Mouse (Mus musculus) MEL (cell line): ENCODE data around the gene Uap1. TPM values are rescaled to one million over a fixed set of nuclear protein-coding genes. Genes with fewer than 3 reads are reported as not detected.

Source experiments
- DNase-seq: peaks from one replicate; pipeline ENCODE4 v3.0.0; 2011; ENCODE audit warnings: low read depth, low spot score
- H3K27ac ChIP-seq: 2 replicates; pipeline ENCODE4 v1.5.1; 2012; ENCODE audit warnings: low read depth, mild to moderate bottlenecking, control low read depth, low read length, moderate library complexity; ENCODE audit not compliant: control insufficient read depth
- H3K27me3 ChIP-seq, 2 experiments: fragments of 150-350 bp in 1 of 2; sonication (generic) in 1 of 2; 2 replicates each; pipeline ENCODE4 v1.6.1; 2012; ENCODE audit warnings: low read length in 2 of 2, mild to moderate bottlenecking in 2 of 2, improper control_type of control experiment in 1 of 2, moderate library complexity in 1 of 2; ENCODE audit not compliant: insufficient read depth in 2 of 2, control insufficient read depth in 1 of 2
- H3K36me3 ChIP-seq, 2 experiments: 2 replicates each; pipeline ENCODE4 v1.6.1; 2012 to 2014; ENCODE audit warnings: low read length in 2 of 2, improper control_type of control experiment in 1 of 2, inconsistent platforms in 1 of 2, mild to moderate bottlenecking in 1 of 2; ENCODE audit not compliant: insufficient read depth in 2 of 2, control insufficient read depth in 1 of 2
- H3K4me1 ChIP-seq, 2 experiments: fragments of 150-350 bp in 1 of 2; sonication (generic) in 1 of 2; 2 replicates each; pipeline ENCODE4 v1.6.1; 2012; ENCODE audit warnings: low read length in 2 of 2, improper control_type of control experiment in 1 of 2, mild to moderate bottlenecking in 1 of 2; ENCODE audit not compliant: insufficient read depth in 2 of 2, control insufficient read depth in 1 of 2
- H3K4me3 ChIP-seq, 2 experiments: fragments of 150-350 bp in 1 of 2; sonication (generic) in 1 of 2; 2 replicates each; pipeline ENCODE4 v1.5.1; 2012; ENCODE audit warnings: low read depth in 2 of 2, low read length in 2 of 2, mild to moderate bottlenecking in 2 of 2, moderate library complexity in 2 of 2, control low read depth in 1 of 2, improper control_type of control experiment in 1 of 2; ENCODE audit not compliant: control insufficient read depth in 1 of 2, insufficient read depth in 1 of 2
- H3K79me2 ChIP-seq: 2 replicates; pipeline ENCODE4 v1.6.1; 2012; ENCODE audit warnings: mild to moderate bottlenecking, low read length, moderate library complexity; ENCODE audit not compliant: control insufficient read depth, poor library complexity, insufficient read depth
- H3K9ac ChIP-seq: 2 replicates; pipeline ENCODE4 v1.6.1; 2012; ENCODE audit warnings: low read depth, mild to moderate bottlenecking, control low read depth, low read length, moderate library complexity; ENCODE audit not compliant: control insufficient read depth, poor library complexity, severe bottlenecking
- H3K9me3 ChIP-seq: fragments of 150-350 bp; sonication (generic); replicated peaks from 2 replicates; pipeline ENCODE4 v1.6.1; 2012; ENCODE audit warnings: mild to moderate bottlenecking, low read length, improper control_type of control experiment, moderate library complexity; ENCODE audit not compliant: insufficient read depth
- CTCF ChIP-seq, 3 experiments: IDR thresholded peaks in 2 of 3; conservative IDR thresholded peaks in 1 of 3; 2 replicates each; pipeline ENCODE4 v1.5.1; 2011 to 2012; ENCODE audit warnings: low read length in 3 of 3, low read depth in 2 of 3, mild to moderate bottlenecking in 2 of 3, improper control_type of control experiment in 1 of 3, inconsistent platforms in 1 of 3, mixed read lengths in 1 of 3, moderate library complexity in 1 of 3; ENCODE audit not compliant: control insufficient read depth in 1 of 3, insufficient read depth in 1 of 3, poor library complexity in 1 of 3, severe bottlenecking in 1 of 3
- EP300 ChIP-seq, 2 experiments: IDR thresholded peaks; 2 replicates each; pipeline ENCODE4 v1.6.1; 2011; ENCODE audit warnings: improper control_type of control experiment in 2 of 2, low read length in 2 of 2, low read depth in 1 of 2, mild to moderate bottlenecking in 1 of 2
- KAT2A ChIP-seq: conservative IDR thresholded peaks from 2 replicates; pipeline ENCODE4 v1.6.1; 2012; ENCODE audit warnings: low read depth, low read length, improper control_type of control experiment, inconsistent platforms
- MAFK ChIP-seq: IDR thresholded peaks from 2 replicates; pipeline ENCODE4 v1.6.1; 2011; ENCODE audit warnings: low read depth, mild to moderate bottlenecking, low read length, improper control_type of control experiment, borderline replicate concordance
- MAX ChIP-seq: IDR thresholded peaks from 2 replicates; pipeline ENCODE4 v1.6.1; 2011; ENCODE audit warnings: low read length, improper control_type of control experiment
- MXI1 ChIP-seq: IDR thresholded peaks from 2 replicates; pipeline ENCODE4 v1.6.1; 2011; ENCODE audit warnings: mild to moderate bottlenecking, low read depth, low read length, improper control_type of control experiment
- MYB ChIP-seq: IDR thresholded peaks from 2 replicates; pipeline ENCODE4 v1.6.1; 2011; ENCODE audit warnings: mild to moderate bottlenecking, low read depth, low read length, improper control_type of control experiment
- NELFE ChIP-seq: IDR thresholded peaks from 2 replicates; pipeline ENCODE4 v1.6.1; 2011; ENCODE audit warnings: low read depth, low read length, improper control_type of control experiment
- POLR2AphosphoS2 ChIP-seq: IDR thresholded peaks from 2 replicates; pipeline ENCODE4 v1.6.1; 2011; ENCODE audit warnings: low read length, improper control_type of control experiment
- POLR2AphosphoS5 ChIP-seq: IDR thresholded peaks from 2 replicates; pipeline ENCODE4 v1.6.1; 2012; ENCODE audit warnings: low read depth, borderline replicate concordance, mild to moderate bottlenecking, inconsistent platforms, low read length, moderate library complexity, mixed read lengths
- RAD21 ChIP-seq: IDR thresholded peaks from 2 replicates; pipeline ENCODE4 v1.6.1; 2011; ENCODE audit warnings: mild to moderate bottlenecking, low read depth, low read length, improper control_type of control experiment
- RCOR1 ChIP-seq: IDR thresholded peaks from 2 replicates; pipeline ENCODE4 v1.6.1; 2012; ENCODE audit warnings: low read depth, mild to moderate bottlenecking, inconsistent platforms, low read length, improper control_type of control experiment
- SMC3 ChIP-seq: IDR thresholded peaks from 2 replicates; pipeline ENCODE4 v1.6.1; 2011; ENCODE audit warnings: low read depth, low read length, improper control_type of control experiment
- TAL1 ChIP-seq: IDR thresholded peaks from 2 replicates; pipeline ENCODE4 v1.6.1; 2012; ENCODE audit warnings: mild to moderate bottlenecking, inconsistent platforms, low read length, moderate library complexity, mixed read lengths
- TBP ChIP-seq: IDR thresholded peaks from 2 replicates; pipeline ENCODE4 v1.8.0; 2011; ENCODE audit warnings: low read depth, low read length, improper control_type of control experiment
- USF1 ChIP-seq: IDR thresholded peaks from 2 replicates; pipeline ENCODE4 v1.6.1; 2014; ENCODE audit warnings: low read depth, mild to moderate bottlenecking, inconsistent platforms, low read length, improper control_type of control experiment, moderate library complexity
- ZC3H11A ChIP-seq: IDR thresholded peaks from 2 replicates; pipeline ENCODE4 v1.6.1; 2012; ENCODE audit warnings: low read depth, mild to moderate bottlenecking, inconsistent platforms, low read length, improper control_type of control experiment
- polyA plus RNA-seq, 2 experiments: library from polyadenylated mRNA; stranded (reverse) in 1 of 2; unstranded in 1 of 2; fragments of >175 nt in 1 of 2; fragments of >200 nt in 1 of 2; gene quantifications; 2 replicates each; pipeline versions ENCODE4 v1.2.1 to v1.2.4; 2012; ENCODE audit warnings: low replicate concordance in 2 of 2, low read depth in 1 of 2; ENCODE audit not compliant: insufficient read length in 2 of 2, insufficient read depth in 1 of 2, missing spikeins in 1 of 2
- total RNA-seq: library from RNA; depleted of rRNA; stranded (reverse); fragments of 300-350 nt; gene quantifications from 2 replicates; pipeline ENCODE4 v1.2.3, GENCODE M21; 2012

Uap1 gene
- total and polyA plus RNA-seq, 3 experiments = 74.5 to 80.8 TPM; not detected in 1

GRCm38 (mm10) chr1:170200379-170200778, 25.6 kb upstream of the Uap1 start:
- H3K27ac ChIP-seq = no peak overlapping the region
- H3K9ac ChIP-seq = no peak overlapping the region
- peak; percentile 45 for TF ChIP-seq ZC3H11A
- TF ChIP-seq NELFE = no peak
- peak; percentile 24 to 54 (median 34) for TF ChIP-seq CTCF (IDR thresholded peaks at IDR 0.05 in 2 of 3, conservative IDR thresholded peaks at IDR 0.05 in 1 of 3; ENCODE audit: control insufficient read depth in 1 of 3, insufficient read depth in 1 of 3, low read depth in 2 of 3, low read length in 3 of 3, poor library complexity in 1 of 3, severe bottlenecking in 1 of 3)
- peak; percentile 54 for TF ChIP-seq RAD21
- TF ChIP-seq RCOR1 = no peak
- no peak for TF ChIP-seq MAFK
- peak; percentile 63 for TF ChIP-seq SMC3
- H3K27me3 ChIP-seq = no peaks in the 10 kb centered on the region
- H3K79me2 ChIP-seq = no peaks in the 10 kb centered on the region; the same call in 1 of the 2 replicates
- no peaks in the 10 kb centered on the region for H3K9me3 ChIP-seq
- peaks cover 4 to 20% of the 10 kb centered on the region in 2 experiments; a peak in 3 of 4 replicates for H3K36me3 ChIP-seq
- no peaks in the 10 kb centered on the region for H3K4me1 ChIP-seq
- DNase-seq = peak; percentile 52
- H3K4me3 ChIP-seq = no peak overlapping the region

- H3K9ac ChIP-seq = no peak overlapping the region
- DNase-seq = no peak
- H3K27ac ChIP-seq = no peak overlapping the region
- peaks cover 4 to 6% of the 10 kb centered on the region in 2 experiments; a peak in 3 of 4 replicates for H3K36me3 ChIP-seq
- H3K27me3 ChIP-seq = no peaks in the 10 kb centered on the region
- no peak overlapping the region for H3K4me3 ChIP-seq
- H3K9me3 ChIP-seq = no peaks in the 10 kb centered on the region
- no peaks in the 10 kb centered on the region for H3K79me2 ChIP-seq
- TF ChIP-seq USF1 (no peak), MXI1 (no peak), MYB (no peak), MAX (no peak), TBP (no peak), POLR2AphosphoS5 (no peak), KAT2A (no peak), EP300 (IDR thresholded peaks at IDR 0.05; ENCODE audit: low read depth in 1 of 2, low read length in 2 of 2) (no peak), TAL1 (no peak), POLR2AphosphoS2 (no peak), RAD21 (no peak), CTCF (IDR thresholded peaks at IDR 0.05 in 2 of 3, conservative IDR thresholded peaks at IDR 0.05 in 1 of 3; ENCODE audit: control insufficient read depth in 1 of 3, insufficient read depth in 1 of 3, low read depth in 2 of 3, low read length in 3 of 3, poor library complexity in 1 of 3, severe bottlenecking in 1 of 3) (no peak), MAFK (no peak)
- H3K4me1 ChIP-seq = no peaks in the 10 kb centered on the region
Observed at GRCm38 (mm10) chr1:170196211-170196610, 21.5 kb upstream of the Uap1 start.
